Mouse (Mus musculus) neutrophil, adult 83 days (primary cell): ENCODE data around the gene Try4. TPM values are rescaled to one million over a fixed set of nuclear protein-coding genes. Genes with fewer than 3 reads are reported as not detected.

Experiments used
- total RNA-seq, 2 experiments: library from RNA; stranded (reverse); gene quantifications; one replicate each; pipeline ENCODE4 v1.2.4; 2023

Gene Try4
- total RNA-seq, result not detected

GRCm38 (mm10) chr6:41301969-41302368, at the start of gene Try4:
TSS of gene Try4 (plus strand) at chr6:41302269.

GRCm38 (mm10) chr6:41316741-41317140, 14.7 kb downstream of the Try4 start, which contains the start of gene Try5:
TSS of gene Try5 (minus strand) at chr6:41316841.

GRCm38 (mm10) chr6:41353932-41354331, 51.9 kb downstream of the Try4 start, which contains the start of gene Try10:
TSS of gene Try10 (plus strand) at chr6:41354105.

Other genes with a start within 250 kb of the Try4 start
- gene Try5, start 14.6 kb downstream of the Try4 start, total RNA-seq, result not detected
- not detected for gene Try10, start 51.8 kb downstream of the Try4 start, total RNA-seq
- not detected for gene Prss3, start 75.4 kb downstream of the Try4 start, total RNA-seq
- gene Gm5771, start 90.1 kb downstream of the Try4 start, total RNA-seq, result not detected
- not detected for gene Gm10334, start 143.9 kb downstream of the Try4 start, total RNA-seq
- not detected for gene Prss1, start 156.7 kb downstream of the Try4 start, total RNA-seq
- under 1 TPM in 1 of 2 experiments, not detected in 1; 0.53 TPM for gene Prss2, start 219.5 kb downstream of the Try4 start, total RNA-seq